Mouse (Mus musculus) stomach, postnatal 0 days (tissue): ENCODE data around the gene Dap.

ENCODE experiments used
- CTCF ChIP-seq: IDR thresholded peaks from 2 replicates; pipeline ENCODE4 v1.5.1; 2016; ENCODE audit warnings: antibody characterized with exemption, low read depth, mild to moderate bottlenecking, moderate library complexity
- EP300 ChIP-seq: optimal IDR thresholded peaks from 2 replicates; pipeline ENCODE3; 2016; ENCODE audit warnings: antibody characterized with exemption

DNA sequence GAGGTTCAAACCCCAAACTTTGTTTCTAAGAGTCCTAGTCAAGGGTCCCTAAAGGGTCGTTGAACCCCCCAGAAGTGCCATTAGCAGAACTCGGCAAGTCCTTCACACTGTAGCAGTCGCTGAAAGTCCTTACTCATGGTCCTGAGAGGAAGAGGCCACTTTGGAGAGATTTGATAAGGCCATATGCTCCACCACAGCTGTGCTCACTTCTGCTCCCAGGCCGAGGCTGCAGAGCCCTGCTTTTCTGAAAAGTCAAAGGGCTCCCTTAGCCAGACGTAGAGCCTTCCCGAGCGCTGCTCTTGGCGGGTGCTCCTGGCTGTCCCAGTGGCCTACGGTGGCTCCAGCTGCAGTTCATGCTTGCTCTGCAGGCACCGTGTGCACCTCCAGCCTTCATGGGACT lies 49.4 kb downstream of the Dap start:
- TF ChIP-seq EP300 (no peak), CTCF (no peak)
